Mouse (Mus musculus): ENCODE measurements around the gene Unc93a2. TPM values are rescaled to one million over a fixed set of nuclear protein-coding genes. Genes with fewer than 3 reads are reported as not detected.
A peak's percentile ranks its signal among the peaks of the same experiment; 100 is the strongest.
"Not testable (repeated sequence)": the region's sequence is repeated elsewhere in the genome, so short reads cannot be mapped to it uniquely, and the experiment has no call there.

Unc93a2 gene
- polyA plus RNA-seq, 1 experiment: 0.10 TPM

- not testable (repeated sequence) for DNase-seq (ENCODE audit: low read depth)
Observed at GRCm38 (mm10) chr17:7376951-7377700, 8.1 kb downstream of the Unc93a2 start.

- not testable (repeated sequence) for DNase-seq (ENCODE audit: low read depth)
Observed at GRCm38 (mm10) chr17:7371879-7372278, 13.4 kb downstream of the Unc93a2 start, which contains the start of gene Gm49630. Gene Gm49630, minus strand, starts transcription at chr17:7371979.

GRCm38 (mm10) chr17:7369401-7369800, 15.9 kb downstream of the Unc93a2 start:
- not testable (repeated sequence) for DNase-seq (ENCODE audit: low read depth)

- peak; percentile 73 for DNase-seq (ENCODE audit: low read depth)
Observed at GRCm38 (mm10) chr17:7366676-7367374, 18.4 kb downstream of the Unc93a2 start.

- DNase-seq (ENCODE audit: low read depth): peak; percentile 6
Observed at GRCm38 (mm10) chr17:7366265-7366664, 19.0 kb downstream of the Unc93a2 start.

GRCm38 (mm10) chr17:7365615-7366014, 19.6 kb downstream of the Unc93a2 start:
- not testable (repeated sequence) for DNase-seq (ENCODE audit: low read depth)

GRCm38 (mm10) chr17:7360749-7361465, 24.4 kb downstream of the Unc93a2 start:
- DNase-seq (ENCODE audit: low read depth): peak; percentile 38

GRCm38 (mm10) chr17:7359806-7360205, 25.5 kb downstream of the Unc93a2 start:
- peak; percentile 15 for DNase-seq (ENCODE audit: low read depth)

- not testable (repeated sequence) for DNase-seq (ENCODE audit: low read depth)
Observed at GRCm38 (mm10) chr17:7352596-7352995, 32.7 kb downstream of the Unc93a2 start, which contains the start of gene Ttll2. Gene Ttll2, minus strand, starts transcription at chr17:7352696.

- peak; percentile 41 for DNase-seq (ENCODE audit: low read depth)
Observed at GRCm38 (mm10) chr17:7348765-7349164, 36.5 kb downstream of the Unc93a2 start.

GRCm38 (mm10) chr17:7337381-7337780, 47.9 kb downstream of the Unc93a2 start:
- DNase-seq (ENCODE audit: low read depth): not testable (repeated sequence)

GRCm38 (mm10) chr17:7332745-7333144, 52.5 kb downstream of the Unc93a2 start:
- not testable (repeated sequence) for DNase-seq (ENCODE audit: low read depth)

GRCm38 (mm10) chr17:7326415-7326814, 58.8 kb downstream of the Unc93a2 start:
- not testable (repeated sequence) for DNase-seq (ENCODE audit: low read depth)

- not testable (repeated sequence) for DNase-seq (ENCODE audit: low read depth)
Observed at GRCm38 (mm10) chr17:7324346-7324745, 60.9 kb downstream of the Unc93a2 start, which contains the start of gene Tcp10a. Gene Tcp10a, plus strand, starts transcription at chr17:7324646.

- not testable (repeated sequence) for DNase-seq (ENCODE audit: low read depth)
Observed at GRCm38 (mm10) chr17:7319789-7320188, 65.5 kb downstream of the Unc93a2 start.

- DNase-seq (ENCODE audit: low read depth): not testable (repeated sequence)
Observed at GRCm38 (mm10) chr17:7315693-7316382, 69.4 kb downstream of the Unc93a2 start.

Measured in brain, embryonic 14.5 days (tissue).